Mouse (Mus musculus): ENCODE results near the gene Ccdc170. TPM values are rescaled to one million over a fixed set of nuclear protein-coding genes. Genes with fewer than 3 reads are reported as not detected.
"Not testable (repeated sequence)": the region's sequence is repeated elsewhere in the genome, so short reads cannot be mapped to it uniquely, and the experiment has no call there.

The Ccdc170 gene
- under 1 TPM; 0.57 to 0.82 TPM for total RNA-seq (2021)
- long read RNA-seq, experiment 1: 0 reads
- long read RNA-seq, experiment 2: 0 reads

DNA sequence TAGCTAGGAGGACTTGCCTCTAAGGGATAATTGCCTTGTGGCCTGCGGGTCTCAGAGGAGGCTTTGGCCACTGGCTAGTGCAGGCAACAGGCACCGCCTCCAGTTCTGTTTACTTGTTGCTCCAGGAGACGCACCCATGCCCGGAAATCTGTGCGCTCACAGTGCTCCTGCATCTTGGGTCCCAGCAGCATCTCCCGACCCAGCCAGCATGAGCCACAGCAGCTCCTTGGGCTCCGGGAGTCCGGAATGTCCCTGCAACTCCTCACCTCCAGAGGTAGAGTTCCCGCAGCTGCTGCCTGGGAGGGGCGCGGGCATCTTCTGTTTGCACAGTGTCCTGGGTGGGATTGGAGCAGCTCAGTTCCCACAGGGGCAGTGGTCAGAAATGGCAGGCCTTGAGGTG is at the start of gene Ccdc170:
Ccdc170 (plus strand) TSS at position 148 of the 400 bp plus-strand sequence.
- DNase-seq: peak; percentile 38

GRCm38 (mm10) chr10:4432996-4433755 is 49.1 kb upstream of the Ccdc170 start:
- DNase-seq: no peak

- DNase-seq: not testable (repeated sequence)
Measured at GRCm38 (mm10) chr10:4433871-4434270, 48.4 kb upstream of the Ccdc170 start.

- DNase-seq: no peak
Measured at GRCm38 (mm10) chr10:4435416-4435815, 46.9 kb upstream of the Ccdc170 start.

- DNase-seq: no peak
Measured at GRCm38 (mm10) chr10:4456409-4456808, 25.9 kb upstream of the Ccdc170 start.

DNA sequence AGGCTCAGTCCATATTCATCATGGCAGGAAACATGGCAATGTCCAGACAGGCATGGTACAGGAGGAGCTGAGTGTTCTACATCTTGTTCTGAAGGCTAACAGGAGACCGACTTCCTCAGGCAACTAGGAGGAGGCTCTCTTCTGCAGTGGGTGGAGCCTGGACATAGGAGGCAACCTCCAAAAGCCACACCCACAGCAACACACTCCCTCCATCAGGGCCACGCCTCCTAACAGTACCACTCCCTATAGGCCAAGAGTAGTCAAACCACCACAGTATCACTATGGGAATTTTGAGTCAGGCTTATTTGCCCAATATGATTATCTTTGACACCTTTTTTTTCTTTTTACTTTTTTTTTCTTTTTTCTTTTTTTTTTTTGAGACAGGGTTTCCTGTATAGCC is 22.1 kb upstream of the Ccdc170 start:
- DNase-seq: no peak

DNA sequence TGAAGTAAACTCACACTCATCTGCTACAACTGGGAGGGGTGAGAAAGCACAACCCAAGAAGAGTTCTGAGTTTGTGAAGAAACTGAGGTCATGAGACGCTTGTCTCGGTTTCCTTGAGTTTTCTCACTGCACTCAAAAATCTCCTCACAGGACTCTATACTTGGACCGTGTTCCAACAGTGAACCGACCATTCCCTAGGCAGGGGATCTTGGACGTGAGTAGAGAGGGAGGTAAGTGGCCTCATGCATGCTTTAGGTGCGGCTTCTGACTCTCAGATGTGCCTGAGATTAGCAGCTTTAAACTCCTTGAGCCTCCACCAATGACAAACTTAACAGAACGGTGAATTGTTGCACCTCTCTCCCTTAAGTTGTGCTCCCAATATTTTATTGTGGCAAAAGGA is 16.5 kb upstream of the Ccdc170 start:
- DNase-seq: no peak

DNA sequence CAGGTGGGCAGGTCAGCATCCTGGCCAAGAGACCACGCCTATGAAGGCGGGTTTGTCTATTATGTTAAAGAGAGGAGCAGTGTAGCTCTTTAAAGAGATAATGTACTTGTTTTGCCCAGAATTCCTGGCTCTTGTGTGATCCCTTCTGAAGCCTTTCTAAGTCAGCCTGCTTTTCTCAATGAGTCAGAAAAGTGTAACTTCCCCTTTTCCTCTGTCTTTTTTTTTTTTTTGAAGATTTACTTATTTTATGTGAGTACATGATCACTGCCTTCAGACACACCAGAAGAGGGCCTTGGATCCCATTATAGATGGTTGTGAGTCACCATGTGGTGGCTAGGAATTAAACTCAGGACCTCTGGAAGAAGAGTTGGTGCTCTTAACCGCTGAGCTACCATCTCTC is 12.9 kb upstream of the Ccdc170 start:
- DNase-seq: no peak

DNA sequence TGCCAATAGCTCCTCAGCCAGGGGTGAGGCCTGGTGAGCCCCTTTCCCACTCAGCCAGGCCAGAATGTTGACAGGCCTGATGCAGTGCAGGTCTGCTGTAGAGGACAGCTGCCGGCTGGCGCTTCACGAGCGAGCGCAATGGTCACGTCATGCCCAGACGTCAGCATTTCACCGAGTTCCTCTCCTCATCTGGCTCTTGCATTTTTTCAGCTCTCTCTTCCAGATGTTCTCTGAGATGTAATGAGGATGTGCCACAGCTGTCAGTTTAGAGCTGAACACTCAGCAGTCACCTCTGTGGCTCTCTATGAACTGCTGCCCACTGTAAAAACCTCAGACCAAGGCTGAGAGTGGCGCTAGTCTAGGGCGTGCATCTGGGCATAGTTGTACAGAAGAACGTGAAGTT is 8.7 kb upstream of the Ccdc170 start:
- no peak for DNase-seq

GRCm38 (mm10) chr10:4475431-4475830 is 6.9 kb upstream of the Ccdc170 start:
- DNase-seq: no peak

DNA sequence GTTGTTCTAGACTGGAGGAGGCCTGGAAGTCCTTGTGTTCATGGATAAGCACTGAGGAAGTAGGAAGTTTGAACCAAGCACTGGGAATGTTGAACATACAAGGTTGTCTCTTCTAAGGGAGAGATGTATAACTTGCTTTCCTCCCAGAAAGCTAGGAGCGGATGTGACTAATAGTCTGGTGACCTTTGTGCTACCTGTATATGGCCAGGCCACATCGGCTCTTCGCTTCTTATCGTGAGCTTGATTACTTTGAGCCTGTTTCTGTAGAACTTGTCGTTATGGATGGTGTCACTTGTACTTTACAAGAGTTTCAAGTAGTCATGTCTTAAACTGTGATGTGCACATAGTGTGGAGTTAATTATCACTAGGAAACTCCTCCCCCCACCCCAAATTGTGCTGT is 5.7 kb upstream of the Ccdc170 start:
- DNase-seq: no peak

DNA sequence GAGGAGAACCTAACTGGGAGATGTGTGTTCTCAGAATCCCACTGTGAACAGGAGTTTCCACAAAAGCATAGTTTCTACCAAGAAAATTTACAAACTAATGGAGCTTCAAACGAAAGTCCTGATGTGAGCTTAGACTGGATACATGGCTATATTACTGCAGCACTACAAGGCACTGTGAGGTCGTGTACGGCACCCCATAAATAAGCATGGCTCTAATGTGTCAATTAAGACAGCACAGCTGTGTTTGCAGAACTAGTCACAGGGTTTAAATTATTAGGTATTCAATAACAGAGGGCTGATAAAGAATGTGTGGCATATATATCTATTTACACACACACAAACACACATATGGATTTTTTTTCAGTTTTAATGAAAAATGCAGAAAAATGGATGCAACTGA is 1.4 kb upstream of the Ccdc170 start:
- DNase-seq: no peak

GRCm38 (mm10) chr10:4481695-4482094 is 607 bp upstream of the Ccdc170 start:
- peak; percentile 70 for DNase-seq

DNA sequence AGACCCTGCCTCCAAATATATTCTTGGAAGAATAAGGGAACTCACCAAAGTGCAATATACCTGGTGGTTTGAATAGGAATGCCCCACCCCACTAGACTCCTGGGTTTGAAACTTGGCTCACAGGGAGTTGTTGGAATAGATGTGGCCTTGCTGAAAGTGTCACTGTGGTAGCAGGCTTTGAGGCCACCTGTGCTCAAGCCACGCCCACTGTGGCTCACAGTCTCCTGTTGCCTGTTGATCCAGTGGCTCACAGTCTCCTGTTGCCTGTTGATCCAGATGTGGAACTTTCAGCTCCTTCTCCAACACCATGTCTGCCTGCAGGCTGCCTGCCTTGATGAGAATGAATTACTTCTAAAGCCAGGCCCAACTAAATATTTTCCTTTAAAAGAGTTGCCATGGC is 1.5 kb downstream of the Ccdc170 start:
- no peak for DNase-seq

DNA sequence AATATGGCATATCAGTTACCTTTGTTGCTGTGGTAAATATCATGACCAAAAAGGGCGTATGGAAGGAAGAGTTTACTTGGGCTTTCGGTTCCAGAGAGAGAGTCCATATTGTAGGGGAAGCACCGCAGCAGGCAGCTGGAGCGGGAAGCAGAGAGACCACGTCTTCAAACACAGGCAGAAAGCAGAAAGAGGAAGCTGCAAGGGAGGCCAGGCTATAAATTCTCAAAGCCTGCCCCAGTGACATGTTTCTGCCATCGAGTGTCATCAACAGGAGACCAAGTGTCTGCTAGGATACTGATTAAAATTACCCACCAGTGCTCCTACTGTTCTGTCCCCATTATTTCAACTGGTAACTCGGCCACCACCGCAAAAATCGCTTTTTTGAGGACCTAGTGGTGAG is 2.7 kb downstream of the Ccdc170 start:
- DNase-seq: no peak

GRCm38 (mm10) chr10:4489865-4490264 is 7.6 kb downstream of the Ccdc170 start:
- no peak for DNase-seq

DNA sequence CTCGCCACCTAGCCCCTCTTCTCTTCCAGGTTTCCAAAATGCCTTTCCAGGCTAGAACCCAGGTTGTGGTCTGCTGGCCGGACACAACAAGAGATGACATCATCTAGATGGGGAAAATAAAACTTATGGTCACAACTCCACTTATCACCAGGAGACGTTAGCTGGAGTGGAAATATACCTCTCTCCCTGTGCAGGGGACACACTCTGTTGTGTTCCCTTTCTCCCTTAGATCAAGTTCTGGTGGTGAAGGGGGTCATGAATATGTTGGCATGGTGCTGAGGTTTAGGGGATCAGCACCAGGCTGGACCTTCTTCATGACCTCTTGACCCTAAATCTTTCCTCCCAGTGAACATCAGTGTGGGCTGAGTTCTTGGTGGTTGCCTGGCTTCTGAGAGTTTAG is 9.0 kb downstream of the Ccdc170 start:
- DNase-seq: no peak

DNA sequence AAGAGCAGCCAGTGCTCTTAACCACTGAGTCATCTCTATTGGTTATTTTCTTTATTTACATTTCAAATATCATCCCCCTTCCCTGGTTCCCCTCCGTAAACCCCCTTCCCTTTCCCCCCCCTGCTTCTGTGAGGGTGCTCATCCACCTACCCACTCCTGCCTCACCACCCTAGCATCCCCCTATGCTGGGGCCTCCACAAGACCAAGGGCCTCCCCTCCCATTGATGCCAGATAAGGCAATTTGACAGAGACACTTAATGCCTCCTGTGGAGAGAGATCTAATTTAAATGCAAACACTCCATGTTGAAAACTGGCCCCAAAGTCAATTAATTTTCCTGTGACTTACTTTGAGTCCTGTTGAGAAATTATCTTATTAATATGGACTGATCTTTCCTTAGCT is 9.7 kb downstream of the Ccdc170 start:
- DNase-seq: no peak

DNA sequence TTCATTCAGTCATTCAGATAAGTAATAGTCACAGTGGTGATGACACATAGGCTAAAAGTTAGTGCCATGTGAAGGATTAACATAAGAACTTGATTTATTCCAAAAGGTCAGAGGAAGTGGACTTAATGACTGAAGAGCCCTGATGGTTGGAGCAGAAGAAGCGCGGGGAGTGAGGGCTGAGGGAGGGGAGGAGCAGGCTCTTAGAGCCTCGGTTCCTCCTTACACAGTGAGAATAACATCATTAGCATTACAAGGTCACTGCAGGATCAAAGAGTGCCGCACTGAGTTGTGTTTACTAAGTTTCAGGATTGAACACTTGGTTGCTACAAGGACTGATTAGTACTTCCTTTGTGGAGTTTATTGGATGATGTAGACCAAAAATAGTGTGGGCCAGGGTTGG is 10.6 kb downstream of the Ccdc170 start:
- no peak for DNase-seq

GRCm38 (mm10) chr10:4503251-4503650 is 20.9 kb downstream of the Ccdc170 start:
- DNase-seq: peak; percentile 52

DNA sequence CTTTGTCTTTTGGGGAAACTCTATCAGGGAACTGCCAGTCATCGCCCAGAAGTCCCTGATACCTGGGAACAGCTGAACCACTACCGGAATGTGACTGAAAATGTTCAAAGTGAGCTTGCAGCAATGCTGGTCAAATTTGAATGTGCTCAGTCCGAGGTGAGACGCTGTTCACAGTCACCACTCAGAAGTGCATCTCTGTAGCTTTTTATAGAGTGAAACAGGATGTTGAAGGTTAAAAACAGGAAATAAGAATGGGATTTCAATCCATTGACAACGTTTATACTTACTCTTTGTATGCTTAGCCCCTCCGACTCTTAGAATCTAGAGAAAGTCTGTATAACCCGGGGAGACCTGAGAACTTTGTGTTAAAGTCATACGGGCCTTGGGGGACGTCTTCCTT is 30.4 kb downstream of the Ccdc170 start:
- no peak for DNase-seq

GRCm38 (mm10) chr10:4517614-4518013 is 35.3 kb downstream of the Ccdc170 start:
- DNase-seq: no peak

GRCm38 (mm10) chr10:4519645-4520044 is 37.3 kb downstream of the Ccdc170 start:
- no peak for DNase-seq

- peak; percentile 7 for DNase-seq
Measured at GRCm38 (mm10) chr10:4520394-4521102, 38.2 kb downstream of the Ccdc170 start.
